Mouse (Mus musculus): ENCODE measurements around the gene Enpp6.

The Enpp6 gene

DNA sequence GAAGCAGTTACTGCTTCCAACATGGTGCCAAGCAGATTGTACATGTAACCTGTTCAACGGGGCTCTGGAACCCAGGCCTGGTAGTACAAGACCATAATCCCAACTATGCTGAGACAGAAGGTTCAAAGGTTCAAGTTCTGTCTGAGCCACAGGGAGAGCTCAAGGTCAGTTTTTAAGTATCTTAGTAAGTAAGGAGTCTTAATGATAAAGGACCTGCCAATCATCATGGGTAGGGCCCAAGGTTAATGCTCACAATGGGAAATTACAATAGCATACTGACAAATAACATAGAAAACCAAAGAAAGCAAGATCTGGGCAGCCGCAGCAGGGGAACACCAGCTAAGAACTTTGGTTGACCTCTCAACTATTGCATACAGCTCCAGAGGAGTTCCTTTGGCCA, 72.3 kb downstream of the Enpp6 start:
- in situ Hi-C loops (cut with MboI, MseI): no loop called here

DNA sequence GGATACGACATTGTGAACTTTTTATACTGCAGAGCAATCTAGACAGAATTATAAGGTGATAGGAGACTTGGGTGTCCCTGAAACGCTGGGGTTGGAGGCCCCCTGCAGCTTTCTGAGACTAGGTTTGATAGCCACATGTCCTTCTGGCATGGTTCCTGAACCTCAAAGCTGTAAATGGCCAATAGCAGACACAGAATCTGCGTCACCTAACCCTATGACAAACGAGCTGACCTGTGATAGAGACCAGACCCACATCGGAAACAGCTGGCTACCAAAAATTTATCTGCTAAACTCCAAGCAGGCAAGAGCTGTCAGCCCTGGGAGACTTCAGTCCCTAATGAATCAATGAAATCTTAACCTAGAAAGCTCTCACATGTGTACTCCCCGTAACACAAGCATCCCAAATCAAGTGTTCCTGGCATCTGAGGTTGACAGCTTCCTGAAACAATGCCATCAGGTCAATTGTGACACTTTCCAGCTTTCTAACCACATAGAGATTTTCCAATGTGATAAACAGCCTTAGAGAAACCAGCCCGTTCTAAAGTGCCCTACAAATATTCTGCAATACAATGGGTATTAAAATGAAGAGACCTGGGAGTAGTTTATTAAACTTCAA, 74.5 kb downstream of the Enpp6 start:
- in situ Hi-C loops (cut with MboI, MseI): no loop called here

DNA sequence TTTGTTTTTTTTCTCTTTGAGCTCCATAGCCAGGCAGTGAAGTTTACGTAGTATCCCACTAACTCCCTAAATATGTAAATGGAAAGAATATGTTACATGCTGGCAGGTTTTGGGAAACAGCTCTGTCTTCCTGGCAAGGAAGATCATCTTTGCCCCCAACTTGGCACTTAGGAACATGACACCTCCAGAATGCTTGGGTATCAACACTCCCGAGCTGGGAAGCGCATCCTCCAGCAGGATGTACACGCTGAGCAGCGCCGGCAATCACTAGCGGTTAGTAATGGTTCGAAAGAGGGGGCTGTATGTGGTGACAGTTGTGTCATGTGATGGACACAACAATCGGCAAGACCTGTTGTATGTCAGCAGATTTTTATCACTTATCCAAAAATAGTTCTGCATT, 80.4 kb downstream of the Enpp6 start:
- in situ Hi-C loops (cut with MboI, MseI): no loop called here

DNA sequence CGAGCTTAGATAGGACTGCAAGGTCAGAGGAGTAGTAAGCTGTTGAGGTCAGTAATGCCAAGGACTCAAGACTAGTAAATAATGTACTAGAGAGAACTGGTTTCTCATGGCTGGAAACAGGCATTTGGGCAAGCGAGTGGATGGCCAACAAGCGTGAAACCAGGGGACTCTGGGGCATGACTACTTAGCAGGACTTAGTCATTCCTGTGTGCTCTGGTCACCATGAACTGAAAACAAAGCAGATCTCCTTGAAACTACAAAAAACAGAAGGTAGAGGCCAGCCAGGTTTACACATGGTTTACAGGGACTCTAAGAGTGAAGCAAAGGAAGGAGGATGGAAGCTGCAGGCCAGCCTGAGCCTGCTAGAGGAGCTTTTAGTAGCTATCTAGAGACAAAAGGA, 82.9 kb downstream of the Enpp6 start:
- in situ Hi-C loops (cut with MboI, MseI): no loop called here

DNA sequence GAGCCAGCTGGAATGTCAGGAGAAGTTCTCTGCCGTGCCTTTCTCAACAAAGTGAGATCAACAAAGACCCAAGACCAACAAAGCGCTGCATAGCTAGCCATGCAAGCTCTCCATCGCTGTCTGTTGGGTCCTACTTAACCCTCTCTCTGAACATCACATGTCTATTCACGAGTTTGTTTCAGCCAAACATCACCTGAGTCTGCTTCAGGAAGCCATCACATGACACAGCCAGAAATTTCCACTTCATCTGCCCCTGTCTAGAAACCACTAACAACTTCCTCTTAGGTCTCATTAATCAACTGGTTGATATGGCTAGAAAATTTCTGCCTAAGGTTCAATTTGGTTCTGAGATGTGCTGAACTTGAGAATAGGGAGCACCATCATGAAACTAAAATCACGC, 85.3 kb downstream of the Enpp6 start:
- in situ Hi-C loops (cut with MboI, MseI): no loop called here

DNA sequence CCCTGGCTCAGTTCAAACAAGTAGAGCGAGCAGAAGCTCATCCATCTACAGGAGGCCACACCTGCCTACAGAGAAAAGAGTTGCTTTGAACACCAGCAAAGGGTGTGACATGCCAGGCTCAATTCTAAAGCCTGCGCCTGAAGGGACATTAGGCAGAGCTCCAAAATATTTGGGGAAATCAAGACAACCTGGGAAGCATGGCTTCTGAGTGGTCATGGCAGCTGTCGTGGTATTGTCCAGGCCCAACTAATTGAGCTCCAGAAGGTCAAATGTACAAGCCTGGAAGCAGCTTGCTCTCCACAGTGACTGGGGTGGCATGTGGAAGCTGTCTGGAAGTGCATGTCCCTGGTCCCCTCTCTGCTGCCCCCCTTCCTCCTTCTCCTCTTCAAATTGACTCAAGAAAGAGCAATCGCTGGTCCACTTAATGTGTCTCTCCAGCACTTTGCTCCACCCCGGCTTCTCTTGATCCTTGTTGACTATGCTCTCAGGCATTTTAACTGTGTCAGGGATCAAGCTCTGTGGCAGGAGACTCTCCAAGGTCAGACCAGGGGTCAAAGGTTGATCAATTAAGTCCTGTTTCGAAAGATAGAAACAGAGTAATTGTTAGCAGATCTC, 89.4 kb downstream of the Enpp6 start:
- in situ Hi-C loops (cut with MboI, MseI): no loop called here

DNA sequence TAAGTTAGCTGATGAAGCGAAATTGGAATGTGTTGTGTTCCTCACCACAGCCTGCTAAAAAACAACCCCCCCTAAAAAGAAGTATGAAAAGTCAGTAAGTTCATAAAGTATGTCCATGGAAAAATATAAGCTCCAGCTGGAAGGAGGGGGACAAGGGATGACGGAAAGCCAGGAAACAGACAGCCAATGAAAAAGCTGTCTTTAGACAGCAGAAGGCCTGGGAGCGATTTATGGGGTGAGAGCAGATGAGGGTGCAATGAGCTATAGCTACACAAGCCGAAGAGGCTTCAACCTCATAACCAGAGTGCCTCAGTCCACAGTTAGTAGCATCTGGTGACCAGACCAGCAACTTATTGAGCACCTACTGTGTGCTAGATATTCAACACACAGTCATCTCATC, 93.3 kb downstream of the Enpp6 start:
- in situ Hi-C loops (cut with MboI, MseI): no loop called here

DNA sequence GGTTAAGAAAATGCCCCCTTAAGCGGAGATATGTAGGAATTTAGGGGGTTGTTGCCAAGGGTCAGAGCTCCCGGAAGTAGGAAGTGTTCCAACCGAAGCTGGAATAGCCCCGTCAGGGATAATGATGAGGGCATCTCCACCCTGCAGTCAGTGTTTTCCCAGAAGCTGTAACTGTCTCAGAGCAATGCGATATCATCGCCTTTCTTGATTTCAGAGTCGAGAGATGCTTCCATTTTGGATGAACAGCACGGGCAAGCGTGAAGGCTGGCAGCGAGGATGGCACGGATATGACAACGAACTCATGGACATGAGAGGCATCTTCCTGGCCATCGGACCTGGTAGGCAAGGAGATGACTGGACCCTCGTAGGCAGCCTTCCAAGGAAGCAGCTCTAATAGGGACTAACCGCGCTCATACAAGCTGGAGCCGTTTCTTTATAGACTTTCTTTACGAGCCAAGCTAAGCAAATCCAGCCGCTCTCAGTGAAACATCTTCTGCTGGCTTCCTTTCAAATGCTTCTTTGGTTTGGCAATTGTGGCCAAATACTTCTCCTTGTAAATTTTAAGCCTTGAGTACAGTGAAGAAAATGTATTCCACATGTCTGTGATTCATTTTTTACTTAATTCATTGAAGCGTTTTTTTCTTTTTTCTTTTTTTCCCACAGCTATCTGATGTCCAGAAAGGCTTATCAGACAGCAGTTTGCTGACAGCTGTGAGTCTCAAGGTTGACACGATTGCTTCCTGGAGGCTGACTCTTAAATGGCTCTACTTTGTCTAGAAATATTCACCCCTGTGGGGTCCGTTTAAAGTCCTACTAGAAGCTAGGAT, 95.7 kb downstream of the Enpp6 start:
- in situ Hi-C loops (cut with MboI, MseI): no loop called here

DNA sequence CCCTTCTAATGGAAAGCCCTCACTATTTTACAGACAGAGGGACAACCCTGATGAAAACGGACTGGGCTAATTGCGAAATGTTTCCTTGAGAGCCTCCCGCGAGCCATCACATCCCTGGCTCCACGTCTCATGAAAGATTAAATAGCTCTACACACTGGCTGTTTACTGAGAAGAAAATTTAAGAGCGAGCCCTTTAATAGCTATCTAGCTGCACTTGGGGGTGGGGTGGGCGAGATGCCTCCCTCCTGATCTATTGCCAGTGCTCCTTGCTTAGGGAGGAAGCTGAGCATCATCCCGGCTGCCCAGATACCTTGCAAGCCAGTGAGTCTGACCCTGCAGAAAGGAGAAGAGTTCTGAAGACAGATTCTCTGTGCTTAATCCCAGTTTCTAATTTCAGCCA, 103.3 kb downstream of the Enpp6 start:
- in situ Hi-C loops (cut with MboI, MseI): no loop called here

DNA sequence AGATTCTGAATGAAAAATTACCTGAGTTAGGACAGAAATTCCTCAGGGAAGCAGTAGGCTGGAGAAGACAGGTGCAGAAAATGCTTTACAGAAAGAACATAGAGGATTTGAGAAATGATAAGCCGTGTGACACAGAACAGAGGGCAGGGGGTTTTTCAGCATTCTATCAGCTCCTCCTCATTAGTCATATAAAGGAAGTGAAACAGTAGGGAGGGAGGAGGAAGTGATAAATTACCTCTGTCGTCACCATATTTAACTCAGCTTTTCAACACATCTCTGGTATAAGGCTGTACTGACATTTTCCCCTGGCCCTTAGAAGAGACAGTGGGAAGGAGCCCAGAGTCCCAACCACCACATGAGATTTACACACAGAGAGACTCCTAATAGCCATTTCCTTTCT, 118.9 kb downstream of the Enpp6 start:
- in situ Hi-C loops (cut with MboI, MseI): no loop called here

DNA sequence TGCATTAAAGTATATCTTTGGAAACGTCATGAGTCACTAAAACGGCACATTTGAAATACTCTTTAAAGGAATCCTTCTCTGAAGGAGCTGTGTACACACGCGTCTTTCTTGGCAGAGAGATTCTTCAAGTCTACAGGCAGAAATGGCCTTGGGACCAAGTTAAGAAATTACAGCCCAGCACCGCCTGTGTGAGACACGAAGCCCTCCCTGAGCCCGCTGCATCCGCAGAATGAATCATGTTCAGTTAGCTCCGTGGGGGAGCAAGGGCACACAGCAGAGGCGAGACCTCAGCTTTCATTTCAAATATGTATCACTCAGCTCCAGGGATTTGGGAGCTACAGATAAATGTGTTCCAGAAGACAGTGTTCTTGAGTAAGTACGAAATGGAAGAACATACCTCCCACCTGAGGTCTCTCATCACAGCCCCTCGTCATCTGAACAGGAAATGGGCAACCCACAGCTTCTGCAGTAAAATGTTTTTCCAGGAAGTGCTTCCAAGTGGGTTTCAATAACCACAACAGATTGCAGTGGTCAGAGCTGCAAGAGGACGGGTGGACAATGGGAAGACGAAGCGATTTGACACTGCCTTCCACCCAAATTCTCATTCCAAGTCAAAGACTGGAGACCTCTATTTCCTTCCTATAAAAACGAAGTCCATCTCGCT, 127.6 kb downstream of the Enpp6 start:
- in situ Hi-C loops (cut with MboI, MseI): no loop called here

DNA sequence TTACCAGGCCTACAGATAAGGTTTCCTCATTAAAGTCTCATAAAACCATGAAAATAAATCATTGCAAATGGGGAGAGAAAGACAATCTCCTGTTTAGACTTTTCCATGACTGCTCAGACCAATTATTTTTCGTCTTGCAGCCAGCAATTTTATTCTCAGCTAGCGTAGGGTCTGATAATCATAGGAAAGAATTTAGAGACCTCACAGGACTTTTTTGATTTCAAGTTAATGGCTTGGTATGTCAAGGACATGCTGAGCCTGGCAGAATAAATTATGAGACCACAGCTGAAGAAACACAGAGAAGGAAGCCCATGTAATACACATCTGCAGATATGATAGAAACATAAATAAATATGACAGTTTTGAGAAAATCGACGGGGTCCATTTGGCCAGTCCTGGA, 130.6 kb downstream of the Enpp6 start:
- in situ Hi-C loops (cut with MboI, MseI): no loop called here

DNA sequence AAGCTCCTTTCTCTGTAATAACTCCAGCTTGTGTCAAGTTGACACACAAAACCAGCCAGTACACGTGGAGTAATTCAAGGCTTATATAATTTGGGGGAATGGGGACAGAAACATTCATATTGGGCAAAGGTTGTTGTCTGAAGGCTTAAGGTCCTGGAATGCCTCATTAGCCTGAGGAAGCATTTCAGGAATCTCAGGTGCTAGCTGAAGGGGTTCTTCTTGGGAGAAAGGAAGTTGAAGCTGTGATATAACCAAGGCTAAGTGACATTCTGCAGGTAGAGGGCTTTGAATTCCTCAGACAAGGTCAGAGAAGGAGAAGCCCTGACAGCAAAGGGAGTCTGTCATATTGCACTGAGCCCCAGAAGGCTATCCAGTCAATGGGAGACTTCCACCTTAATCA, 133.2 kb downstream of the Enpp6 start:
- in situ Hi-C loops (cut with MboI, MseI): no loop called here

DNA sequence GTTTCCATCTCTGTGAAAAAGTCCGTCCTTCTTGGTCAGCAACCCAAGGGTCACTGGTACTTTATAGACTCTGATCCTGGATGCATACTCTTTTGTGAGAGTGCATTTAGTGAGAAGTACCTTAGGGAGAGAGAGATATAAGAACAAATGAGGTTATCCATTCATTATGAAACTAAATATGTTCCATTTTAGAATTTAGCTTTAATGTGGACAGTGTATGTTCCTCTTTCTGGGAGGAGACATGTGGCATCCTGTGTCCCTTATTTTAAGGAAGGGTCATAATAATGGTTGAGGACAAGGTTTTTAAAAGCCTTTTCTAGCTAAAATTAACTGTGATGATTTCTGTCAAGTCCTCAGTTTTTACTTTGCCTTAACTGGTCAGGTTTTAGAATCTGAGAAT, 142.2 kb downstream of the Enpp6 start:
- in situ Hi-C loops (cut with MboI, MseI): no loop called here

DNA sequence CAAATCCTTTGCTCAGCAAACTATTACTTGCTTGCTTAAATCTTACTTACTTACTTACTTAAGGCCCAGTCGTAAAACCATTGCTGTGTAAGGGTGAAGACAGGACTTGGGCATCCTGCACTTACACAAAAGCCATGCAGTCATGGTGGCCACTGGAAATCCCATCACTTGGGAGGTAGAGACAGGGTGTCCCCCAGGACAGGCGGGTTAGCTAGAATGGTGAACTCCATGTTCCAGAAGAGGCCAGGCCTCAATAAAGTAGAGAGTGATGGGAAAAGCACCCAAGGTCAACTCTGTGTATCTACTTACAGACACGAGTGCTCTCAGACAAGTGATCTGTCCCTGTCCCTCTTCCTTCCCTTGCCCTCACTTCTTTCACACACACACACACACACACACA, 146.7 kb downstream of the Enpp6 start:
- in situ Hi-C loops (cut with MboI, MseI): no loop called here

DNA sequence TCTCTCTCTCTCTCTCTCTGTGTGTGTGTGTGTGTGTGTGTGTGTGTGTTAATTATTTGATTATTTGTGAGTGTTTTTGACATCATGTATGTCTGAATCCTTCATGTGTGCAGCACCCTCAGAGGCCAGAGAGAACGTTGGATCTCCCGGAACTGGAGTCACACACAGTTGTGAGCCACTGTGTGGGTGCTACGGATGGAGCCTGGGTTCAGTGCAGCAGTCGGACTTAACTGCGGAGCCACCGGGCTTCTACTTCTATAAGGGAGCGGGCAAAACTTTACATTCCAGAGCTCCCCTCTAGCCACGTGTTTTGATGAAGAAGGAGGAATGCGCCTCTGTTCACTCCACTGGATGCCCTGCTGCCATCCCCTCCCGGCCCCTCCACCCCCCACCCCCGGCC, 148.0 kb downstream of the Enpp6 start:
- in situ Hi-C loops (cut with MboI, MseI): no loop called here

DNA sequence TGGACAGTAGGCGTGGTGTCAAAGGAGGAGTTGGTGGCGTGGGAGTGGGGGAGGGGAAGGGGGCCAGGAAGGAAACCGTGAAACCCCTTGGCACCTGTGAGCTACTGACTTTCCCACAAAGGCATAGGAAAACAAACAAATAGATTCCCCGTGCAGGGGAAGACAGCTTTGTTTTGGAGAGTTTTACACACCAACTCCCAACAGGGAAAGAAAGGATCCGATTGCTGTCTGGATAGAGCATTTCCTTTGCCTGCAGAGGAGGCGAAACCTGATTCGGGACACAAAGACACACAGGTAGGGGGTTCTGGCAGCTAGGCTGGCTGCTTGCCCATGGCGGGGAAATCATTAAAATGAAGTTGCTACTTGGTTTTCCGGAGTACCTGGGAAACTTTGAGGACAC, 148.9 kb downstream of the Enpp6 start:
- in situ Hi-C loops (cut with MboI, MseI): no loop called here

DNA sequence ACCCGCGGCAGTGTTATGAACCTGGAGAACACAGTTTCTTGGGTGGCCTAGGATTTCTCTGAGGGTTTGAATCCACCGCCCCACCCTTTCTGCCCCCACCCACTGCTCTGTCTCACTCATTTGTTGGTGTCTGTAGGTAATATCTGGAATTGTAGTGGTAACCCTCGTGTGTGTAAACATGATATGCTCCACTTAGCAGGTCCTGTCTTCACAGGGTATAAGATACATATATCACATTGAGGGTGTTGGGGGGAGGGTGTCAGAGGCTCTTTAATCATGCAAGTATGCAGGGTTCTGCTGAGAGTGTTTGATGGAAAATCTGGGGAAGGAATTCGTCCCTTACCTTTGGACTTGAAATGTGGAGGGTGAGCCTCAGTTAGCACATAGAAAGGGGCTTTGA, 149.4 kb downstream of the Enpp6 start:
- in situ Hi-C loops (cut with MboI, MseI): no loop called here

DNA sequence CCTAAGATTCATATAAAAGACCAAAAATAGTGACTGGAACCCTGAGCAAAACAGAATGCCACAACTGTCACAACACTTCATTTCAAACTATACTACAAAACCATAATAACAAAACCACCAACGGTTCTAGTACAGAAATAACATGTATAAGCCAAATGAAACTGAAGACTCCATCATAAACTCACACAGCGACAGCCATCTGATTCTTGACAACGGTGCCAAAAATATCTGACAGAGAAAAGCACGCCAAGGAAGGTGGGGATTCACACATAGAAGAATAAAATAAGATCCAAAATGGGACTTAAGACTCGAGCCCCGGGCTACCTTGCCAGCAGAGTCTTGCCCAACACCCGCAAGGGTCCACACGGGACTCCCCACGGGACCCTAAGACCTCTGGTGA, 158.6 kb downstream of the Enpp6 start:
- in situ Hi-C loops (cut with MboI, MseI): no loop called here

Measured in T-helper 2 cell (primary cell).